Mouse (Mus musculus): ENCODE data around the gene Il5. TPM values are rescaled to one million over a fixed set of nuclear protein-coding genes. Genes with fewer than 3 reads are reported as not detected.
A peak's percentile ranks its signal among the peaks of the same experiment; 100 is the strongest.

The Il5 gene
- polyA plus RNA-seq, 1 experiment from 2014 or later, result not detected

- Histone ChIP-seq H3K9me3 (ENCODE audit: control insufficient read depth, low read length) (no peaks in the 10 kb centered on the region), H3K4me3 (replicated peaks; ENCODE audit: low read length) (peak overlapping the region; percentile 34), H3K27ac (ENCODE audit: low read length) (0 out of 2 replicates have a peak overlapping the region, but pooled peaks have one; percentile 29), H3K9ac (replicated peaks; ENCODE audit: low read depth, low read length) (peak overlapping the region; percentile 55), H3K4me2 (ENCODE audit: low read length) (peak overlapping the region; percentile 70), H3K4me1 (replicated peaks; ENCODE audit: control insufficient read depth, insufficient read depth, low read length) (peaks cover 22% of the 10 kb centered on the region), H3K36me3 (ENCODE audit: control insufficient read depth, insufficient read depth) (no peaks in the 10 kb centered on the region), H3K27me3 (replicated peaks; ENCODE audit: control insufficient read depth, insufficient read depth, low read length) (peaks cover 7% of the 10 kb centered on the region; the same call in 1 of the 2 replicates)
- ATAC-seq, result peak; percentile 68
- under 1% methylated on average over 33 of the region's 33 CpGs for WGBS
These were observed 43.0 kb downstream of the Il5 start for GRCm38 (mm10) chr11:53763496-53764140.

- H3K27ac ChIP-seq (ENCODE audit: low read length), result no peak overlapping the region
- no peaks in the 10 kb centered on the region for H3K36me3 ChIP-seq (ENCODE audit: control insufficient read depth, insufficient read depth)
- ATAC-seq, result no peak
- no peak overlapping the region for H3K4me3 ChIP-seq (replicated peaks; ENCODE audit: low read length)
- H3K4me2 ChIP-seq (ENCODE audit: low read length), result no peak overlapping the region
- H3K27me3 ChIP-seq (replicated peaks; ENCODE audit: control insufficient read depth, insufficient read depth, low read length), result peaks cover 14% of the 10 kb centered on the region; the same call in 1 of the 2 replicates
- H3K9ac ChIP-seq (replicated peaks; ENCODE audit: low read depth, low read length), result no peak overlapping the region
- 46% methylated on average over 5 of the region's 5 CpGs for WGBS
- no peaks in the 10 kb centered on the region for H3K9me3 ChIP-seq (ENCODE audit: control insufficient read depth, low read length)
- peaks cover 22% of the 10 kb centered on the region for H3K4me1 ChIP-seq (replicated peaks; ENCODE audit: control insufficient read depth, insufficient read depth, low read length)
These were observed 44.0 kb downstream of the Il5 start for GRCm38 (mm10) chr11:53764581-53764980.

- no peak overlapping the region for H3K9ac ChIP-seq (replicated peaks; ENCODE audit: low read depth, low read length)
- H3K27me3 ChIP-seq (replicated peaks; ENCODE audit: control insufficient read depth, insufficient read depth, low read length), result peaks cover 7% of the 10 kb centered on the region; the same call in 1 of the 2 replicates
- H3K27ac ChIP-seq (ENCODE audit: low read length), result no peak overlapping the region
- peaks cover 13% of the 10 kb centered on the region for H3K4me1 ChIP-seq (replicated peaks; ENCODE audit: control insufficient read depth, insufficient read depth, low read length)
- no peaks in the 10 kb centered on the region for H3K36me3 ChIP-seq (ENCODE audit: control insufficient read depth, insufficient read depth)
- no peak overlapping the region for H3K4me2 ChIP-seq (ENCODE audit: low read length)
- H3K9me3 ChIP-seq (ENCODE audit: control insufficient read depth, low read length), result no peaks in the 10 kb centered on the region
- no peak for ATAC-seq
- 80% methylated on average over 13 of the region's 13 CpGs for WGBS
- H3K4me3 ChIP-seq (replicated peaks; ENCODE audit: low read length), result no peak overlapping the region
These were observed 48.0 kb downstream of the Il5 start for GRCm38 (mm10) chr11:53768422-53769184.

DNA sequence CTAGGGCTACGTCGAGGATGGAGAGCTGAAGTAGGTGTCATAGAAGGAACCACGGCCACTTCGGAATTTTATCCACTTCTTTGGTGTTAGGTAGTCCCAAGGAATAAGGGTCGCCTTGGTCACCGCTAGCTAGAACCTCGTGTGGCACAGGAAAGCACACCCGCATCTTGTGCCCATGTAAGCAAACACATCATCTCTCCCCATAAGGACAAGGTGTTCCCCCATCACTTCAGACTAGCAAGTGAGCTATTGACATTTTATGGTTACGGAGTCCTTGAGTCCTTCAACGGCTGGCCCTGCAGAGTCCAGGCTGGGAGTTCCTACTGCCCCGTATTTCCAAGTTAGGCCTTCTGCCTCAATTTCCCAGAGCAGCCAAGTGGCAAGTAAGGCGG is 48.6 kb downstream of the Il5 start:
- peak overlapping the region; percentile 67 for H3K4me3 ChIP-seq (replicated peaks; ENCODE audit: low read length)
- peak overlapping the region; percentile 96 for H3K4me2 ChIP-seq (ENCODE audit: low read length)
- no peaks in the 10 kb centered on the region for H3K9me3 ChIP-seq (ENCODE audit: control insufficient read depth, low read length)
- H3K27me3 ChIP-seq (replicated peaks; ENCODE audit: control insufficient read depth, insufficient read depth, low read length), result peaks cover 7% of the 10 kb centered on the region; the same call in 1 of the 2 replicates
- H3K27ac ChIP-seq (ENCODE audit: low read length), result no peak overlapping the region
- WGBS, result 62% methylated on average over 12 of the region's 12 CpGs
- H3K36me3 ChIP-seq (ENCODE audit: control insufficient read depth, insufficient read depth), result no peaks in the 10 kb centered on the region
- H3K9ac ChIP-seq (replicated peaks; ENCODE audit: low read depth, low read length), result no peak overlapping the region; the same call in 1 of the 2 replicates
- ATAC-seq, result no peak
- peaks cover 8% of the 10 kb centered on the region for H3K4me1 ChIP-seq (replicated peaks; ENCODE audit: control insufficient read depth, insufficient read depth, low read length)

GRCm38 (mm10) chr11:53769760-53770124 is 49.1 kb downstream of the Il5 start, which contains the start of gene Irf1:
Gene Irf1 (plus strand): TSS chr11:53770014.
- Histone ChIP-seq H3K9ac (replicated peaks; ENCODE audit: low read depth, low read length) (peak within 1 kb of the TSS; percentile 60), H3K27ac (ENCODE audit: low read length) (no peak within 1 kb of the TSS), H3K4me3 (replicated peaks; ENCODE audit: low read length) (peak within 1 kb of the TSS; percentile 67), H3K4me1 (replicated peaks; ENCODE audit: control insufficient read depth, insufficient read depth, low read length) (peaks cover 8% of the 10 kb centered on the region), H3K9me3 (ENCODE audit: control insufficient read depth, low read length) (no peaks in the 10 kb centered on the region), H3K27me3 (replicated peaks; ENCODE audit: control insufficient read depth, insufficient read depth, low read length) (peaks cover 7% of the 10 kb centered on the region; the same call in 1 of the 2 replicates), H3K4me2 (ENCODE audit: low read length) (peak within 1 kb of the TSS; percentile 96), H3K36me3 (ENCODE audit: control insufficient read depth, insufficient read depth) (no peaks in the 10 kb centered on the region)
- peak; percentile 97 for ATAC-seq
- WGBS, result 1% methylated on average over 33 of the region's 40 CpGs

GRCm38 (mm10) chr11:53770125-53770791 is 49.7 kb downstream of the Il5 start:
- no peak overlapping the region for H3K27ac ChIP-seq (ENCODE audit: low read length)
- H3K36me3 ChIP-seq (ENCODE audit: control insufficient read depth, insufficient read depth), result no peaks in the 10 kb centered on the region
- peaks cover 7% of the 10 kb centered on the region; the same call in 1 of the 2 replicates for H3K27me3 ChIP-seq (replicated peaks; ENCODE audit: control insufficient read depth, insufficient read depth, low read length)
- peak overlapping the region; percentile 96 for H3K4me2 ChIP-seq (ENCODE audit: low read length)
- no peaks in the 10 kb centered on the region for H3K9me3 ChIP-seq (ENCODE audit: control insufficient read depth, low read length)
- H3K4me3 ChIP-seq (replicated peaks; ENCODE audit: low read length), result peak overlapping the region; percentile 67
- WGBS, result under 1% methylated on average over 75 of the region's 75 CpGs
- peaks cover 8% of the 10 kb centered on the region for H3K4me1 ChIP-seq (replicated peaks; ENCODE audit: control insufficient read depth, insufficient read depth, low read length)
- H3K9ac ChIP-seq (replicated peaks; ENCODE audit: low read depth, low read length), result peak overlapping the region; percentile 60
- ATAC-seq, result peak; percentile 82

GRCm38 (mm10) chr11:53771001-53771744 is 50.6 kb downstream of the Il5 start:
- Histone ChIP-seq H3K4me2 (ENCODE audit: low read length) (no peak overlapping the region), H3K9ac (replicated peaks; ENCODE audit: low read depth, low read length) (no peak overlapping the region), H3K4me1 (replicated peaks; ENCODE audit: control insufficient read depth, insufficient read depth, low read length) (peaks cover 8% of the 10 kb centered on the region), H3K27ac (ENCODE audit: low read length) (no peak overlapping the region), H3K36me3 (ENCODE audit: control insufficient read depth, insufficient read depth) (no peaks in the 10 kb centered on the region), H3K9me3 (ENCODE audit: control insufficient read depth, low read length) (no peaks in the 10 kb centered on the region), H3K27me3 (replicated peaks; ENCODE audit: control insufficient read depth, insufficient read depth, low read length) (peaks cover 7% of the 10 kb centered on the region; the same call in 1 of the 2 replicates), H3K4me3 (replicated peaks; ENCODE audit: low read length) (no peak overlapping the region)
- no peak for ATAC-seq
- WGBS, result 84% methylated on average over 11 of the region's 11 CpGs

- Histone ChIP-seq H3K27me3 (replicated peaks; ENCODE audit: control insufficient read depth, insufficient read depth, low read length) (peaks cover 7% of the 10 kb centered on the region; the same call in 1 of the 2 replicates), H3K4me2 (ENCODE audit: low read length) (no peak overlapping the region), H3K9me3 (ENCODE audit: control insufficient read depth, low read length) (no peaks in the 10 kb centered on the region), H3K9ac (replicated peaks; ENCODE audit: low read depth, low read length) (no peak overlapping the region), H3K4me1 (replicated peaks; ENCODE audit: control insufficient read depth, insufficient read depth, low read length) (peaks cover 8% of the 10 kb centered on the region), H3K4me3 (replicated peaks; ENCODE audit: low read length) (no peak overlapping the region), H3K36me3 (ENCODE audit: control insufficient read depth, insufficient read depth) (no peaks in the 10 kb centered on the region), H3K27ac (ENCODE audit: low read length) (no peak overlapping the region)
- WGBS, result 82% methylated on average over 9 of the region's 9 CpGs
- ATAC-seq, result no peak
These were observed 51.9 kb downstream of the Il5 start for GRCm38 (mm10) chr11:53772536-53772935.

All from forebrain, embryonic 16.5 days (tissue).